Mouse (Mus musculus) G1E (cell line): ENCODE data around the gene Klra17. TPM values are rescaled to one million over a fixed set of nuclear protein-coding genes. Genes with fewer than 3 reads are reported as not detected.
"Not testable (repeated sequence)": the region's sequence is repeated elsewhere in the genome, so short reads cannot be mapped to it uniquely, and the experiment has no call there.

ENCODE experiments used
- ATAC-seq: 2 replicates; pipeline ENCODE4 v1.8.0; 2016; ENCODE audit warnings: mild to moderate bottlenecking; ENCODE audit not compliant: insufficient number of reproducible peaks, poor library complexity, low FRiP score, severe bottlenecking; ENCODE audit errors: extremely low read depth
- DNase-seq: peaks from one replicate; pipeline ENCODE4 v3.0.0; 2012; ENCODE audit warnings: low spot score
- H3K27me3 ChIP-seq: 2 replicates; pipeline ENCODE4 v1.6.1; 2012; ENCODE audit warnings: mild to moderate bottlenecking, low read length, inconsistent platforms; ENCODE audit not compliant: insufficient read depth
- H3K36me3 ChIP-seq: replicated peaks from 2 replicates; pipeline ENCODE3; 2012; ENCODE audit warnings: mild to moderate bottlenecking, inconsistent platforms
- H3K4me1 ChIP-seq: 2 replicates; pipeline ENCODE4 v1.6.1; 2012; ENCODE audit warnings: low read depth, low read length, inconsistent platforms, mixed read lengths; ENCODE audit not compliant: insufficient read depth
- H3K4me3 ChIP-seq: 2 replicates; pipeline ENCODE4 v1.5.1; 2012; ENCODE audit warnings: low read depth, mild to moderate bottlenecking, inconsistent platforms, low read length, moderate library complexity, mixed read lengths
- H3K9me3 ChIP-seq: replicated peaks from 2 replicates; pipeline ENCODE4 v1.6.1; 2012; ENCODE audit warnings: inconsistent platforms
- CTCF ChIP-seq: IDR thresholded peaks from 2 replicates; pipeline ENCODE4 v1.5.1; 2012; ENCODE audit warnings: low read depth, low read length, inconsistent platforms, mixed read lengths
- GATA1 ChIP-seq: IDR thresholded peaks from 2 replicates; pipeline ENCODE4 v1.6.1; 2012; ENCODE audit warnings: borderline replicate concordance, low read length, inconsistent platforms, mixed read lengths
- GATA2 ChIP-seq: IDR thresholded peaks from 2 replicates; pipeline ENCODE4 v1.6.1; 2012; ENCODE audit warnings: low read depth, low read length, inconsistent platforms, borderline replicate concordance
- POLR2AphosphoS5 ChIP-seq: IDR thresholded peaks from 2 replicates; pipeline ENCODE4 v1.6.1; 2012; ENCODE audit warnings: low read depth, low read length, inconsistent platforms; ENCODE audit not compliant: insufficient replicate concordance
- TAL1 ChIP-seq: conservative IDR thresholded peaks from 2 replicates; pipeline ENCODE4 v1.6.1; 2012; ENCODE audit warnings: low read depth, low read length, inconsistent platforms, mixed read lengths
- polyA plus RNA-seq: library from polyadenylated mRNA; stranded (reverse); fragments of >175 nt; gene quantifications from 2 replicates; pipeline ENCODE4 v1.2.3, GENCODE M21; 2012
- total RNA-seq, 2 experiments: library from RNA; stranded (forward) in 1 of 2; stranded (reverse) in 1 of 2; fragments of 200-1000 nt in 1 of 2; fragments of >200 nt in 1 of 2; fragmentation: Nextera tagmentation in 1 of 2; gene quantifications; 2 replicates each; pipeline ENCODE4 v1.2.3; 2014 to 2017

Gene Klra17
- total RNA-seq (2014; fragmentation: Nextera tagmentation) (not detected in 2 replicates), total RNA-seq (2017) (not detected in 2 replicates), polyA plus RNA-seq (not detected in 2 replicates)

GRCm38 (mm10) chr6:129876549-129876948 is at the start of gene Klra17:
Gene Klra17, minus strand, starts transcription at chr6:129876672.
- no peaks in the 10 kb centered on the region for H3K9me3 ChIP-seq
- DNase-seq = no peak
- TF ChIP-seq POLR2AphosphoS5 = no peak
- no peak for TF ChIP-seq GATA1
- no peaks in the 10 kb centered on the region for H3K36me3 ChIP-seq
- no peak for ATAC-seq
- H3K27me3 ChIP-seq = no peaks in the 10 kb centered on the region
- H3K4me1 ChIP-seq = no peaks in the 10 kb centered on the region
- no peak within 1 kb of the TSS for H3K4me3 ChIP-seq

DNA sequence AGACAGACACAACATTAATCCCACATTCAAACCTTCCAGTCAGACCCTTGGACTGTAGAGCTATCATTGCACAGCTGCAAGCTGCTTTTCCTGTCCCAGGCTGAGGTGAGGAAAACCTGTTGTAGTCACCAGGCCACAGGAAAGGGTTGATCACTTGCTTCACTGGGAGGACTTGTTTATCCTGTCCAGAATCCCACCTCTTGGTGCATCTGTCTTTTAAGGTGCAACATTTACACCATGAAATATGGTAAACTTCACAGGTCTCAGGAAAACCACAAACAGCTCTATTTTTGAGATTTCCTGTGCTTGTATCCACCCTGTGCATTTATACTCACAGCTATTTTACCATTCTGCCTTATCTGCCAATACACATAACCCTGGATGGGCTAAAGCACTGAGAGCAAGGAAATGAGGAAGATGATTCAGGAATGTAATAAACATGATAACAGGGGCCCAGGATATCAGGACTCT is 41.0 kb upstream of the Klra17 start, which contains the start of gene Klra5:
Gene Klra5 (minus strand): TSS at position 175 of the 471 bp plus-strand sequence.
- not testable (repeated sequence) for DNase-seq, H3K4me3 ChIP-seq, H3K9me3 ChIP-seq, H3K36me3 ChIP-seq, H3K4me1 ChIP-seq, H3K27me3 ChIP-seq, ATAC-seq

- H3K9me3 ChIP-seq = no peaks in the 10 kb centered on the region
- ATAC-seq (no peak), DNase-seq (no peak)
- no peaks in the 10 kb centered on the region for H3K4me1 ChIP-seq
- no peaks in the 10 kb centered on the region for H3K27me3 ChIP-seq
- no peak overlapping the region for H3K4me3 ChIP-seq
- TF ChIP-seq GATA1 (no peak), CTCF (no peak), POLR2AphosphoS5 (no peak), TAL1 (no peak)
- H3K36me3 ChIP-seq = no peaks in the 10 kb centered on the region
These were observed 40.5 kb upstream of the Klra17 start for GRCm38 (mm10) chr6:129916996-129917395.

DNA sequence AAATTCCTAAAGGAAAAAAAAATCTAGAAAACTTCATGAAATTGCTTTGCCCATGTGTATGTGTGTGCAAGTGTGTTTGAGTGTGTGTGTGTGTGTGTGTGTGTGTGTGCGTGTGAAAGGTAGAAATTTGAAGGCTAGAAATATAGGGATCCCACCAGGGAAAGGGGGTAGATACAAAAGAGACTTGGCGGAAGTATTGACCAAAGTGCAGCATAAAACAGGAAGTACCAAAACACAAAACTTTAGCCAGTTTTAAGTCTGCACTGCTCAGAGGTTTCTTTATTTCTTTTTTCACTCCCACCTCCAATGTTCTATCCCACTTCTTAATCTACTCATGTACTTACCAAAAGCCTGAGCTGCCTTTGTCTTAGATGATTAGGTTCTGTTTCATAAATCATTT is 6.1 kb upstream of the Klra17 start:
- Histone ChIP-seq H3K9me3 (peaks cover 4% of the 10 kb centered on the region; the same call in 1 of the 2 replicates), H3K4me3 (no peak overlapping the region), H3K36me3 (no peaks in the 10 kb centered on the region), H3K4me1 (no peaks in the 10 kb centered on the region), H3K27me3 (no peaks in the 10 kb centered on the region)
- DNase-seq = no peak
- TF ChIP-seq POLR2AphosphoS5 = no peak
- no peak for TF ChIP-seq GATA1
- ATAC-seq = no peak

DNA sequence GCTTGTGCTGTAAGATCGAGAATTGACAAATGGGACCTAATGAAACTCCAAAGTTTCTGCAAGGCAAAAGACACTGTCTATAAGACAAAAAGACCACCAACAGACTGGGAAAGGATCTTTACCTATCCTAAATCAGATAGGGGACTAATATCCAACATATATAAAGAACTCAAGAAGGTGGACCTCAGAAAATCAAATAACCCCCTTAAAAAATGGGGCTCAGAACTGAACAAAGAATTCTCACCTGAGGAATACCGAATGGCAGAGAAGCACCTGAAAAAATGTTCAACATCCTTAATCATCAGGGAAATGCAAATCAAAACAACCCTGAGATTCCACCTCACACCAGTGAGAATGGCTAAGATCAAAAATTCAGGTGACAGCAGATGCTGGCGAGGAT is 14.1 kb downstream of the Klra17 start, which contains the start of gene Gm17631:
Gene Gm17631 (plus strand): TSS at position 301 of the 400 bp plus-strand sequence.
- ATAC-seq, H3K27me3 ChIP-seq, H3K9me3 ChIP-seq, H3K4me3 ChIP-seq, DNase-seq, H3K4me1 ChIP-seq, H3K36me3 ChIP-seq: not testable (repeated sequence)

DNA sequence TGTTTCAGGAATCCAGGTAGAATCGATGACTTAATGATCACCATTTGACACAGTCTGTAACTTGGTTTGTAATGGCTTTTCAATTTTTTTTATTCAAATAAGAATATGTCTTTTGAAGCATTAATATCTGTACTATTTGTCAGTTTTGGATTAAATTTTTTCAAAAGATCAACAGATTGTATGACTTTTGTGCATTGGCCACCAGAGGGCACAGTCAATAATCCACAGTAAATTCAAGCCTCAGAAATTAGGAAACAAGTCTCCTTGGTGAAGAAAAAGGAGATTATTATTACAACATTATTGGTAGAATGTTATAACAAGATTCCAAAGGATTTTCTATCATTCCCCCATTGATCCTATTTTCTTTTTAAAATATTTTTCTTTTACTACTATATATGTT is 50.9 kb downstream of the Klra17 start:
- Histone ChIP-seq H3K27me3 (no peaks in the 10 kb centered on the region), H3K36me3 (no peaks in the 10 kb centered on the region), H3K4me1 (no peaks in the 10 kb centered on the region), H3K9me3 (no peaks in the 10 kb centered on the region), H3K4me3 (no peak overlapping the region)
- DNase-seq = no peak
- no peak for ATAC-seq
- TF ChIP-seq GATA2 (no peak), GATA1 (no peak), TAL1 (no peak), CTCF (no peak), POLR2AphosphoS5 (no peak)

GRCm38 (mm10) chr6:129824004-129824403 is 52.5 kb downstream of the Klra17 start:
- ATAC-seq = no peak
- Histone ChIP-seq H3K4me1 (no peaks in the 10 kb centered on the region), H3K9me3 (peaks cover 5% of the 10 kb centered on the region), H3K4me3 (no peak overlapping the region), H3K36me3 (no peaks in the 10 kb centered on the region), H3K27me3 (no peaks in the 10 kb centered on the region)
- TF ChIP-seq CTCF = no peak
- no peak for DNase-seq

GRCm38 (mm10) chr6:129817731-129818130 is 58.7 kb downstream of the Klra17 start:
- no peak for ATAC-seq

DNA sequence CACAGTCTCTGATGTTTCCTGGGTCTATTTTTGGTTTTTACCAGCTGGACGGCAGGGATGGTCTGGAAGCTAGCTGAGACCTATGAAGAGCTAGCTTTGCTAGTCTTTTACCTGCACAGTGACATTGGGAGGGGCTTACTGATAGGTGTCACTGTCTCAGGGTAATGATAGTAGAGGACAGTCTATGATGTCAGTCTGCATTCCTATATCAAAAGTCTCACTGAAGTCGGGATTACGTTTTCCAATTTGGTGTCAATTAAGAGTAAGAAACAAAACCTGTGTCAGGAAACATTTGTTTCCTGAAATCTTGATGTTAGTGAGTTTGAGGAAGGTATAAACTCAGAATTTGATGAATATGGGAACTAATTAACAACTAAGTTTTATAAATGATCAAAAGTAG is 92.3 kb downstream of the Klra17 start, which contains the start of gene Gm156:
Gene Gm156 (minus strand): TSS at position 101 of the 400 bp plus-strand sequence.
- H3K27me3 ChIP-seq, H3K36me3 ChIP-seq, ATAC-seq, H3K9me3 ChIP-seq, H3K4me3 ChIP-seq, DNase-seq, H3K4me1 ChIP-seq: not testable (repeated sequence)

More at GRCm38 (mm10) chr6:129817731-129818130, 58.7 kb downstream of the Klra17 start:
- no peak overlapping the region for H3K4me3 ChIP-seq
- no peak for DNase-seq
- TF ChIP-seq TAL1 = no peak
- no peak for TF ChIP-seq POLR2AphosphoS5
- TF ChIP-seq CTCF = no peak
- TF ChIP-seq GATA1 = no peak
- no peak for TF ChIP-seq GATA2
- peaks cover 8% of the 10 kb centered on the region for H3K9me3 ChIP-seq
- no peaks in the 10 kb centered on the region for H3K27me3 ChIP-seq
- no peaks in the 10 kb centered on the region for H3K4me1 ChIP-seq
- H3K36me3 ChIP-seq = no peaks in the 10 kb centered on the region
